Mouse (Mus musculus): Measurements from ENCODE around the gene Dennd1a. TPM values are rescaled to one million over a fixed set of nuclear protein-coding genes. Genes with fewer than 3 reads are reported as not detected.
A peak's percentile ranks its signal among the peaks of the same experiment; 100 is the strongest.

Gene Dennd1a
- polyA plus RNA-seq, 1 experiment from 2014 or later: 10.9 TPM

- DNase-seq (ENCODE audit: low spot score) (peak; percentile 19), ATAC-seq (ENCODE audit: low read depth) (no peak)
- H3K4me3 ChIP-seq (ENCODE audit: low read depth, low read length): no peak overlapping the region
- H3K9me3 ChIP-seq (ENCODE audit: control insufficient read depth, low read length): no peaks in the 10 kb centered on the region
- WGBS: 52% methylated on average over 3 of the region's 3 CpGs
- H3K9ac ChIP-seq (ENCODE audit: low read depth, low read length): no peak overlapping the region
- no peaks in the 10 kb centered on the region for H3K36me3 ChIP-seq (ENCODE audit: control insufficient read depth, insufficient read depth, low read length)
- H3K27ac ChIP-seq (replicated peaks; ENCODE audit: low read depth, low read length): no peak overlapping the region
- H3K4me1 ChIP-seq (ENCODE audit: control insufficient read depth, insufficient read depth, low read length): no peaks in the 10 kb centered on the region
- 0 out of 2 replicates have a peak, but pooled peaks cover 3% of the 10 kb centered on the region for H3K27me3 ChIP-seq (replicated peaks; ENCODE audit: control insufficient read depth, insufficient read depth, low read length)
- no peak overlapping the region for H3K4me2 ChIP-seq (ENCODE audit: low read depth, low read length)
Measured at GRCm38 (mm10) chr2:38312921-38313320, 25.7 kb upstream of the Dennd1a start.

- WGBS: 78% methylated on average over 1 of the region's 1 CpGs
- Histone ChIP-seq H3K9ac (ENCODE audit: low read depth, low read length) (no peak overlapping the region), H3K4me3 (ENCODE audit: low read depth, low read length) (no peak overlapping the region), H3K4me2 (ENCODE audit: low read depth, low read length) (no peak overlapping the region), H3K27me3 (replicated peaks; ENCODE audit: control insufficient read depth, insufficient read depth, low read length) (no peaks in the 10 kb centered on the region; the same call in 1 of the 2 replicates), H3K9me3 (ENCODE audit: control insufficient read depth, low read length) (no peaks in the 10 kb centered on the region), H3K4me1 (ENCODE audit: control insufficient read depth, insufficient read depth, low read length) (no peaks in the 10 kb centered on the region; the same call in 1 of the 2 replicates), H3K27ac (replicated peaks; ENCODE audit: low read depth, low read length) (no peak overlapping the region), H3K36me3 (ENCODE audit: control insufficient read depth, insufficient read depth, low read length) (no peaks in the 10 kb centered on the region)
- no peak for DNase-seq (ENCODE audit: low spot score)
- ATAC-seq (ENCODE audit: low read depth): no peak
Measured at GRCm38 (mm10) chr2:38305152-38305551, 18.0 kb upstream of the Dennd1a start.

DNA sequence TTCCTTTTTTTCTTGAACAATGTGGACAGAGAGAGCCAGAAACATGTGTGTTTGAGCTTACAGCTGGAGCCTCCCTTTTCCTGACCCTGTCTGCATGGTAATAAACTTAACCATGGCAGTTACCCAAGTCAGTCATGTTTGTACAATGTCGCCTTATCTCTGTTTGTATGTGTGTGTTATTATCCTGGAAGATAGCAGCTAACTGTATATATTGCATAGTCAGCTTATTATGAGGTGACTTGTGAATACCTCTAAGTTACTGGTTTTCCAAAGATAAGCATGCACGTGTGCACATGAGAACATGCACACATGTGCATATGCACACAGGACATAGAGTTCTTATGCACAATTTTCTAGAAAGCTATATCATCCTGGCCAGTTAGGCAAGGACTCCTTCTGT, 13.8 kb upstream of the Dennd1a start:
- no peak for DNase-seq (ENCODE audit: low spot score)
- no peak overlapping the region for H3K4me3 ChIP-seq (ENCODE audit: low read depth, low read length)
- no peaks in the 10 kb centered on the region for H3K9me3 ChIP-seq (ENCODE audit: control insufficient read depth, low read length)
- H3K4me1 ChIP-seq (ENCODE audit: control insufficient read depth, insufficient read depth, low read length): no peaks in the 10 kb centered on the region; the same call in 1 of the 2 replicates
- no peak overlapping the region for H3K4me2 ChIP-seq (ENCODE audit: low read depth, low read length)
- H3K27ac ChIP-seq (replicated peaks; ENCODE audit: low read depth, low read length): no peak overlapping the region
- 76% methylated on average over 2 of the region's 2 CpGs for WGBS
- no peaks in the 10 kb centered on the region for H3K27me3 ChIP-seq (replicated peaks; ENCODE audit: control insufficient read depth, insufficient read depth, low read length)
- ATAC-seq (ENCODE audit: low read depth): no peak
- no peak overlapping the region for H3K9ac ChIP-seq (ENCODE audit: low read depth, low read length)
- no peaks in the 10 kb centered on the region for H3K36me3 ChIP-seq (ENCODE audit: control insufficient read depth, insufficient read depth, low read length)

DNA sequence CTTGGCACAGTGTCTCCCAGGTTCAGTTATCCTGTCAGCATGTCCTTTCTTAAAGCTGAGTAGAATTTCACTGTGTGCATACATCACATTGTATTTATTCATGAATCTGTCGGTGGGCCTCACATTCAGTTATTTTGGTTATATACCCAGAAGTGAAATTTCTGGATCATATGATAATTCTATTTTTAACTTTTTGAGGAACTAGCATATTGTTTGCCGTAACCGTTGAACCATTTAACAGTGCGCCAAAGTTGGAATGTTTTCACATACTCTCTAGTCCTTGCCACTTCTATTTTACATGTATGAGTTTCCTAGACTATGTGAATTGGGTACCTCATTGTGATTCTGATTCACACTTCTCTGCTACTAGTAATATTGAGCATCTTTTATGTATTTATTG, 8.7 kb upstream of the Dennd1a start:
- Histone ChIP-seq H3K4me3 (ENCODE audit: low read depth, low read length) (no peak overlapping the region), H3K36me3 (ENCODE audit: control insufficient read depth, insufficient read depth, low read length) (no peaks in the 10 kb centered on the region), H3K4me2 (ENCODE audit: low read depth, low read length) (no peak overlapping the region), H3K27me3 (replicated peaks; ENCODE audit: control insufficient read depth, insufficient read depth, low read length) (no peaks in the 10 kb centered on the region), H3K9ac (ENCODE audit: low read depth, low read length) (no peak overlapping the region), H3K27ac (replicated peaks; ENCODE audit: low read depth, low read length) (no peak overlapping the region), H3K4me1 (ENCODE audit: control insufficient read depth, insufficient read depth, low read length) (no peaks in the 10 kb centered on the region; the same call in 1 of the 2 replicates), H3K9me3 (ENCODE audit: control insufficient read depth, low read length) (no peaks in the 10 kb centered on the region)
- ATAC-seq (ENCODE audit: low read depth) (no peak), DNase-seq (ENCODE audit: low spot score) (no peak)
- 80% methylated on average over 4 of the region's 4 CpGs for WGBS

- Histone ChIP-seq H3K4me2 (ENCODE audit: low read depth, low read length) (no peak overlapping the region), H3K9ac (ENCODE audit: low read depth, low read length) (no peak overlapping the region), H3K27ac (replicated peaks; ENCODE audit: low read depth, low read length) (no peak overlapping the region), H3K27me3 (replicated peaks; ENCODE audit: control insufficient read depth, insufficient read depth, low read length) (no peaks in the 10 kb centered on the region), H3K4me3 (ENCODE audit: low read depth, low read length) (no peak overlapping the region), H3K4me1 (ENCODE audit: control insufficient read depth, insufficient read depth, low read length) (no peaks in the 10 kb centered on the region; the same call in 1 of the 2 replicates), H3K9me3 (ENCODE audit: control insufficient read depth, low read length) (no peaks in the 10 kb centered on the region), H3K36me3 (ENCODE audit: control insufficient read depth, insufficient read depth, low read length) (no peaks in the 10 kb centered on the region)
- ATAC-seq (ENCODE audit: low read depth) (no peak), DNase-seq (ENCODE audit: low spot score) (no peak)
- WGBS: 76% methylated on average over 1 of the region's 1 CpGs
Measured at GRCm38 (mm10) chr2:38291526-38291925, 4.3 kb upstream of the Dennd1a start.

- WGBS: 51% methylated on average over 2 of the region's 2 CpGs
- H3K9ac ChIP-seq (ENCODE audit: low read depth, low read length): no peak overlapping the region
- no peaks in the 10 kb centered on the region for H3K9me3 ChIP-seq (ENCODE audit: control insufficient read depth, low read length)
- H3K4me2 ChIP-seq (ENCODE audit: low read depth, low read length): no peak overlapping the region; the same call in 1 of the 2 replicates
- H3K36me3 ChIP-seq (ENCODE audit: control insufficient read depth, insufficient read depth, low read length): no peaks in the 10 kb centered on the region
- ATAC-seq (ENCODE audit: low read depth) (no peak), DNase-seq (ENCODE audit: low spot score) (no peak)
- peaks cover 8% of the 10 kb centered on the region for H3K4me1 ChIP-seq (ENCODE audit: control insufficient read depth, insufficient read depth, low read length)
- no peak overlapping the region for H3K27ac ChIP-seq (replicated peaks; ENCODE audit: low read depth, low read length)
- no peak overlapping the region for H3K4me3 ChIP-seq (ENCODE audit: low read depth, low read length)
- H3K27me3 ChIP-seq (replicated peaks; ENCODE audit: control insufficient read depth, insufficient read depth, low read length): no peaks in the 10 kb centered on the region
Measured at GRCm38 (mm10) chr2:38288226-38288625, 1.0 kb upstream of the Dennd1a start.

DNA sequence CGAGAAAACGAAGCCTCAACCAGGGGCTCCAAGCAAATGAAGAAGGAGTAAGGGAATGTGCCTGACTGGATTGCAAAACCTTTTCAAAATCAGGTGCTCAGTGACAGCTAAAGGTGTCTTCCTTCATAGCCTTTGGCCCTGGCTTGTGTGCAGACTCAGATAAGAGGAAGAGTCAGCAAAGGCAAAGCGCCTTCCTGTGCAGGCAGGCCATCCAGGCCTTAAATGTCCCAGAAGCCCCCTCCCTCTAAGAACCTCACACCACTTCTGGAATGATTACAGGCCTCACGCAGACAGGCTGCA, 807 bp downstream of the Dennd1a start:
- peak overlapping the region; percentile 84 for H3K4me2 ChIP-seq (ENCODE audit: low read depth, low read length)
- WGBS: 6% methylated on average over 4 of the region's 4 CpGs
- peak overlapping the region; percentile 91 for H3K9ac ChIP-seq (ENCODE audit: low read depth, low read length)
- H3K27me3 ChIP-seq (replicated peaks; ENCODE audit: control insufficient read depth, insufficient read depth, low read length): no peaks in the 10 kb centered on the region
- H3K9me3 ChIP-seq (ENCODE audit: control insufficient read depth, low read length): no peaks in the 10 kb centered on the region
- no peaks in the 10 kb centered on the region for H3K36me3 ChIP-seq (ENCODE audit: control insufficient read depth, insufficient read depth, low read length)
- ATAC-seq (ENCODE audit: low read depth) (no peak), DNase-seq (ENCODE audit: low spot score) (no peak)
- H3K4me3 ChIP-seq (ENCODE audit: low read depth, low read length): peak overlapping the region; percentile 73
- peak overlapping the region; percentile 80 for H3K27ac ChIP-seq (replicated peaks; ENCODE audit: low read depth, low read length)
- H3K4me1 ChIP-seq (ENCODE audit: control insufficient read depth, insufficient read depth, low read length): peaks cover 8% of the 10 kb centered on the region

GRCm38 (mm10) chr2:38285781-38286432, 1.3 kb downstream of the Dennd1a start:
- 46% methylated on average over 4 of the region's 4 CpGs for WGBS
- no peak for DNase-seq (ENCODE audit: low spot score)
- peaks cover 8% of the 10 kb centered on the region for H3K4me1 ChIP-seq (ENCODE audit: control insufficient read depth, insufficient read depth, low read length)
- H3K27ac ChIP-seq (replicated peaks; ENCODE audit: low read depth, low read length): peak overlapping the region; percentile 80; the same call in 1 of the 2 replicates
- H3K9ac ChIP-seq (ENCODE audit: low read depth, low read length): peak overlapping the region; percentile 91
- H3K4me3 ChIP-seq (ENCODE audit: low read depth, low read length): peak overlapping the region; percentile 73
- ATAC-seq (ENCODE audit: low read depth): no peak
- H3K36me3 ChIP-seq (ENCODE audit: control insufficient read depth, insufficient read depth, low read length): no peaks in the 10 kb centered on the region
- no peaks in the 10 kb centered on the region for H3K27me3 ChIP-seq (replicated peaks; ENCODE audit: control insufficient read depth, insufficient read depth, low read length)
- no peaks in the 10 kb centered on the region for H3K9me3 ChIP-seq (ENCODE audit: control insufficient read depth, low read length)
- peak overlapping the region; percentile 84 for H3K4me2 ChIP-seq (ENCODE audit: low read depth, low read length)

- no peaks in the 10 kb centered on the region for H3K9me3 ChIP-seq (ENCODE audit: control insufficient read depth, low read length)
- no peaks in the 10 kb centered on the region for H3K36me3 ChIP-seq (ENCODE audit: control insufficient read depth, insufficient read depth, low read length)
- ATAC-seq (ENCODE audit: low read depth) (no peak), DNase-seq (ENCODE audit: low spot score) (no peak)
- H3K9ac ChIP-seq (ENCODE audit: low read depth, low read length): no peak overlapping the region
- no peak overlapping the region for H3K4me3 ChIP-seq (ENCODE audit: low read depth, low read length)
- no peak overlapping the region for H3K27ac ChIP-seq (replicated peaks; ENCODE audit: low read depth, low read length)
- H3K27me3 ChIP-seq (replicated peaks; ENCODE audit: control insufficient read depth, insufficient read depth, low read length): no peaks in the 10 kb centered on the region
- 82% methylated on average over 1 of the region's 1 CpGs for WGBS
- H3K4me1 ChIP-seq (ENCODE audit: control insufficient read depth, insufficient read depth, low read length): peaks cover 8% of the 10 kb centered on the region
- H3K4me2 ChIP-seq (ENCODE audit: low read depth, low read length): no peak overlapping the region
Measured at GRCm38 (mm10) chr2:38283961-38284360, 3.2 kb downstream of the Dennd1a start.
